Mouse (Mus musculus) testis, adult 2 months (tissue): ENCODE data around the gene Usb1.

ENCODE experiments used
- CTCF ChIP-seq: fragments of 200-500 bp; IDR thresholded peaks from 2 replicates; pipeline ENCODE4 v1.5.1; 2012; ENCODE audit warnings: low read depth, mild to moderate bottlenecking, inconsistent platforms, low read length, moderate library complexity; ENCODE audit not compliant: control insufficient read depth, insufficient read depth, insufficient replicate concordance
- POLR2A ChIP-seq: fragments of 200-500 bp; IDR thresholded peaks from 2 replicates; pipeline ENCODE4 v1.6.1; 2012; ENCODE audit warnings: low read depth, mild to moderate bottlenecking, inconsistent platforms, low read length, moderate library complexity; ENCODE audit not compliant: control insufficient read depth

DNA sequence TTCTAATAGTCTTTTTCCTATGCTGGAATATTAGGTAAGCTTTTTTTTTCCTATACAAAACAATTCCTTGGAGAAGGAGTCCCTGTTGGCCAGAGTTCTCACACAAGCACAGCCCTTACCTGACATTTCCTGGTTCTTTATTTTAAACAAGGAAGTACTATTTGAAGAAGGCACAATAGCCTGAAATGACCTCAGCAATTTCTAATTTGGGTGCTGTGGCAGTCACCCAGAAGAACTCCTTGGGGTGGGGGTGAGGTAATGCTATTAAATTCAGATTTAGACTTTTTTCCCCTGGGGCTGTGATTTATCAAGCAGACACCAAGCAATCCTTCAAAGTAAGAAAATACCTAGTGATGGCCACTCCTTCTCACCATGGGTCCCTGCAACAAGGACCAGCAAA is 48.9 kb downstream of the Usb1 start:
- no peak for TF ChIP-seq CTCF
- no peak for TF ChIP-seq POLR2A
